Comparison of ENCODE assay signal across 8 mouse cellular contexts in genomic region chr11:89301331-89302055, GRCm38 (mm10). TPM values are rescaled to one million over a fixed set of nuclear protein-coding genes. Genes with fewer than 3 reads are reported as not detected.
DNase-seq lines count a peak whose midpoint lies in the region; ATAC-seq lines count a peak whose summit lies in the region.

No protein-coding gene starts in this region.

- H3K4me3 ChIP-seq in embryonic facial prominence, embryonic 10.5 days: peak overlapping the region; percentile 76
- peak overlapping the region; percentile 74 for H3K4me3 ChIP-seq in limb, embryonic 10.5 days
- peak overlapping the region; percentile 66 for H3K4me3 ChIP-seq in neural tube, embryonic 11.5 days (ENCODE audit: low read depth, low read length)

- H3K9me3 ChIP-seq in embryonic facial prominence, embryonic 10.5 days: peaks cover 4% of the 10 kb centered on the region; the same call in 1 of the 2 replicates
- no peaks in the 10 kb centered on the region for H3K9me3 ChIP-seq in limb, embryonic 10.5 days (replicated peaks)
- no peaks in the 10 kb centered on the region for H3K9me3 ChIP-seq in neural tube, embryonic 11.5 days (ENCODE audit: control insufficient read depth, low read length)

- peak overlapping the region; percentile 69 for H3K4me2 ChIP-seq in neural tube, embryonic 11.5 days (ENCODE audit: low read depth)

- under 1% methylated on average over 53 of the region's 53 CpGs for WGBS in embryonic facial prominence, embryonic 10.5 days
- 1% methylated on average over 53 of the region's 53 CpGs for WGBS in limb, embryonic 10.5 days
- under 1% methylated on average over 53 of the region's 53 CpGs for WGBS in neural tube, embryonic 11.5 days

- peak overlapping the region; percentile 66 for H3K9ac ChIP-seq in neural tube, embryonic 11.5 days (ENCODE audit: low read length)

- peak; percentile 14 to 24 for DNase-seq in frontal cortex, postnatal 10 days (ENCODE audit: low spot score in 2 of 2)
- peak; percentile 4 for DNase-seq in CD4-positive helper T cell, adult 2 months (ENCODE audit: low read depth, low spot score)
- DNase-seq in embryonic facial prominence, embryonic 10.5 days (ENCODE audit: low spot score): peak; percentile 74
- peak; percentile 9 for DNase-seq in heart, postnatal 4 days
- peak; percentile 70 for DNase-seq in limb, embryonic 10.5 days (ENCODE audit: low spot score)
- peak; percentile 63 for DNase-seq in neural tube, embryonic 11.5 days (ENCODE audit: low spot score)
- DNase-seq in yolk sac, embryonic 10.5 days (ENCODE audit: low spot score): peak; percentile 27

- peaks cover 65% of the 10 kb centered on the region for H3K27me3 ChIP-seq in embryonic facial prominence, embryonic 10.5 days (replicated peaks; ENCODE audit: low read depth, poor library complexity, severe bottlenecking)
- peaks cover 67% of the 10 kb centered on the region for H3K27me3 ChIP-seq in limb, embryonic 10.5 days (ENCODE audit: low read depth, poor library complexity, severe bottlenecking)
- peaks cover 15% of the 10 kb centered on the region for H3K27me3 ChIP-seq in neural tube, embryonic 11.5 days (ENCODE audit: control insufficient read depth, insufficient read depth, low read length)

- ATAC-seq in frontal cortex, adult (ENCODE audit: low TSS enrichment): no peak
- ATAC-seq in neural tube, embryonic 11.5 days (ENCODE audit: insufficient read depth, low FRiP score, low TSS enrichment): no peak

- peaks cover 50% of the 10 kb centered on the region for H3K4me1 ChIP-seq in embryonic facial prominence, embryonic 10.5 days
- peaks cover 56% of the 10 kb centered on the region for H3K4me1 ChIP-seq in limb, embryonic 10.5 days
- peaks cover 12% of the 10 kb centered on the region for H3K4me1 ChIP-seq in neural tube, embryonic 11.5 days (ENCODE audit: control insufficient read depth, insufficient read depth, low read length)

- H3K36me3 ChIP-seq in embryonic facial prominence, embryonic 10.5 days (replicated peaks): no peaks in the 10 kb centered on the region
- no peaks in the 10 kb centered on the region for H3K36me3 ChIP-seq in limb, embryonic 10.5 days
- no peaks in the 10 kb centered on the region for H3K36me3 ChIP-seq in neural tube, embryonic 11.5 days (ENCODE audit: control insufficient read depth, insufficient read depth, low read length)

- peak overlapping the region; percentile 85 for H3K27ac ChIP-seq in embryonic facial prominence, embryonic 10.5 days (replicated peaks)
- H3K27ac ChIP-seq in limb, embryonic 10.5 days: peak overlapping the region; percentile 84
- peak overlapping the region; percentile 73 for H3K27ac ChIP-seq in neural tube, embryonic 11.5 days (ENCODE audit: low read depth, low read length)

RNA-seq across cellular contexts. Expression of gene Nog, which starts 0.6 kb away (rescaled TPM):
- 1.1 and 1.2 TPM in 2 replicates for polyA plus RNA-seq in embryonic facial prominence, embryonic 10.5 days (2016; fragmentation: Nextera tagmentation; extraction: Ambion mirVana)
- total RNA-seq in heart, postnatal 4 days (2021): under 1 TPM; 0.48 to 0.50 TPM
- 0.16 and 0.89 TPM in 2 replicates for polyA plus RNA-seq in limb, embryonic 10.5 days (2016; fragmentation: Nextera tagmentation; extraction: Ambion mirVana)
- polyA plus RNA-seq in neural tube, embryonic 11.5 days (2014; fragmentation: Nextera tagmentation; extraction: Ambion mirVana): 2.9 and 3.5 TPM in 2 replicates

Comparison
In these comparisons a context has a peak if more than half of its experiments do, and no peak if none do; other contexts are left out.
1. DNase-seq: peak in every context shown above with its lines; median percentile 74 in embryonic facial prominence, embryonic 10.5 days; 70 in limb, embryonic 10.5 days; 63 in neural tube, embryonic 11.5 days; 27 in yolk sac, embryonic 10.5 days; 19 in frontal cortex, postnatal 10 days; 9 in heart, postnatal 4 days; 4 in CD4-positive helper T cell, adult 2 months.